Mouse (Mus musculus): ENCODE data around the gene Sdc3.

DNA sequence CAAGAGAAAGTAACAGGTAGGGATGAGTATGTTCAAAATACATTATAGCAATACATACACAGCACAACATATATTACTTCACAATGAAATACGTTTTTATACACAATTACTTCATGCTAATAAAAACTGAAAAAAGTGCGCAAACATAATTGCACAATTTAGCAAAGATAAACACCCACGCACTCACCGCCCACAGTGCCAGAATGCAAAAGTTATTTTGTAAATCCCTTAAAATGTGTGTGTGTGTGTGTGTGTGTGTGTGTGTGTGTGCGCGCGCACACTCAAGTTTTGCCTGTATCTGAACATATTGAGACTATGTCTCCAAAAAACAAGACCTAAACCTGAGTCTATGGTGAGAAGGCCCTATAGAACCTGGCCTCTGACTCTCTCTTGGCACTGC is 66.5 kb downstream of the Sdc3 start:
- TF ChIP-seq CTCF (IDR thresholded peaks at IDR 0.05; ENCODE audit: low read depth) (no peak), EP300 (IDR thresholded peaks at IDR 0.05; ENCODE audit: low read depth) (no peak)
